In the genomic region with DNA sequence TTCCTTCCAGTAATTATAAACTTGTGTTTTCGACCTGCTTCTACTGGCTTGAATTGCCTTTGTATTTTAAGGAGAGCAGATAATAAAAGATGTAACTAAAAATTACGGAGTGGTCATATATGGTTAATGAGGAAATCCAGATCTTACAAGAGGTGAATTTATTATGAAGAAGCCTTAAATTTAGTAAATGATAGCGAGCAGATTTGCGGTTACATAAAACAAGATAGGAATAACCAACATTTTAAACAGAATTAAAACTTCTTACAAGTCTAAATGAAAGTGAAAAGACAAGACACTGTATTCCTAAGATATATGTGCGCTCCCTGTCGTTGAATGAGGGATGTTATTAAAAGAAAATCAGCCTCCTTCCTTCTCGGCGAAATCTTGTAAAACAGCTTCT, we compare ENCODE assay signal across 8 mouse cellular contexts. TPM values are rescaled to one million over a fixed set of nuclear protein-coding genes. Genes with fewer than 3 reads are reported as not detected.
A peak's percentile ranks its signal among the peaks of the same experiment; 100 is the strongest.
DNase-seq lines count a peak whose midpoint lies in the region; ATAC-seq and TF ChIP-seq lines count a peak whose summit lies in the region.

No protein-coding gene starts in this region.

- H3K9me3 ChIP-seq in E14TG2a.4 (ENCODE audit: low read length), result peaks cover 6% of the 10 kb centered on the region; the same call in 1 of the 2 replicates
- H3K9me3 ChIP-seq in forebrain, embryonic 15.5 days, result no peaks in the 10 kb centered on the region
- peaks cover 3% of the 10 kb centered on the region; the same call in 1 of the 2 replicates for H3K9me3 ChIP-seq in liver, postnatal 0 days (ENCODE audit: low read length)

- peaks cover 6% of the 10 kb centered on the region for H3K4me1 ChIP-seq in heart, adult 2 months (ENCODE audit: control insufficient read depth, insufficient read depth, low read length)
- peaks cover 52% of the 10 kb centered on the region for H3K4me1 ChIP-seq in E14TG2a.4 (replicated peaks; ENCODE audit: low read depth, low read length)
- peaks cover 19% of the 10 kb centered on the region for H3K4me1 ChIP-seq in forebrain, embryonic 15.5 days
- peaks cover 16% of the 10 kb centered on the region for H3K4me1 ChIP-seq in liver, postnatal 0 days (ENCODE audit: insufficient read depth)

- intact Hi-C loops in heart, adult 2 months (cut with DNase I), result loop anchor here (2.0 kb wide), 2 partner anchors 20 kb away; no protein-coding TSS in a partner anchor
- intact Hi-C loops in heart, postnatal 10 days (cut with DNase I), result no loop called here
- intact Hi-C loops in left cerebral cortex, postnatal 14 days (cut with DNase I), result loop anchor here (5.0 kb wide), 1 partner anchor 78 kb away; no protein-coding TSS in a partner anchor

- peak overlapping the region; percentile 36 for H3K4me2 ChIP-seq in forebrain, embryonic 15.5 days (replicated peaks)
- H3K4me2 ChIP-seq in liver, postnatal 0 days (ENCODE audit: low read depth, low read length), result peak overlapping the region; percentile 66

- H3K79me2 ChIP-seq in heart, adult 2 months (replicated peaks; ENCODE audit: control insufficient read depth, insufficient read depth, low read length), result no peaks in the 10 kb centered on the region

- no peaks in the 10 kb centered on the region for H3K36me3 ChIP-seq in heart, adult 2 months (ENCODE audit: control insufficient read depth, insufficient read depth, low read length)
- no peaks in the 10 kb centered on the region for H3K36me3 ChIP-seq in E14TG2a.4 (ENCODE audit: insufficient read depth, low read length)
- H3K36me3 ChIP-seq in forebrain, embryonic 15.5 days, result no peaks in the 10 kb centered on the region
- H3K36me3 ChIP-seq in liver, postnatal 0 days (replicated peaks; ENCODE audit: insufficient read depth, low read length), result no peaks in the 10 kb centered on the region

- no peak for TF ChIP-seq EP300 in heart, adult 2 months (IDR thresholded peaks at IDR 0.05; ENCODE audit: insufficient read depth, low read depth, low read length)
- TF ChIP-seq EP300 in liver, postnatal 0 days (IDR thresholded peaks at IDR 0.05; ENCODE audit: low read depth), result no peak

- TF ChIP-seq CTCF in heart, adult 2 months (IDR thresholded peaks at IDR 0.05), result no peak
- TF ChIP-seq CTCF in E14TG2a.4 (conservative IDR thresholded peaks at IDR 0.05; ENCODE audit: low read length), result no peak
- no peak for TF ChIP-seq CTCF in liver, postnatal 0 days (IDR thresholded peaks at IDR 0.05; ENCODE audit: low read depth)

- no peak for DNase-seq in heart, adult 2 months
- DNase-seq in heart, postnatal 10 days, result no peak
- no peak for DNase-seq in liver, postnatal 0 days
- no peak for DNase-seq in left cerebral cortex, postnatal 14 days (ENCODE audit: low spot score in 2 of 2)
- no peak for DNase-seq in cerebellum, adult 11-12 months

- no peak overlapping the region for H3K9ac ChIP-seq in heart, adult 2 months (ENCODE audit: low read depth, low read length)
- H3K9ac ChIP-seq in forebrain, embryonic 15.5 days (replicated peaks), result no peak overlapping the region
- no peak overlapping the region; the same call in 1 of the 2 replicates for H3K9ac ChIP-seq in liver, postnatal 0 days (replicated peaks)

- TF ChIP-seq POLR2A in heart, adult 2 months (IDR thresholded peaks at IDR 0.05; ENCODE audit: insufficient read depth, low read depth, low read length), result no peak

- H3K4me3 ChIP-seq in heart, adult 2 months, result peak overlapping the region; percentile 35
- H3K4me3 ChIP-seq in E14TG2a.4 (replicated peaks; ENCODE audit: low read length), result peak overlapping the region; percentile 78
- H3K4me3 ChIP-seq in forebrain, embryonic 15.5 days, result peak overlapping the region; percentile 29
- H3K4me3 ChIP-seq in liver, postnatal 0 days (ENCODE audit: low read depth, low read length), result peak overlapping the region; percentile 44

- H3K27me3 ChIP-seq in heart, adult 2 months (ENCODE audit: control insufficient read depth, insufficient read depth, low read length), result peaks cover 31% of the 10 kb centered on the region
- peaks cover 45% of the 10 kb centered on the region for H3K27me3 ChIP-seq in E14TG2a.4 (ENCODE audit: insufficient read depth, low read length)
- H3K27me3 ChIP-seq in forebrain, embryonic 15.5 days, result peaks cover 67% of the 10 kb centered on the region
- H3K27me3 ChIP-seq in liver, postnatal 0 days (ENCODE audit: insufficient read depth, low read length), result peaks cover 54% of the 10 kb centered on the region

- 13% methylated on average over 8 of the region's 8 CpGs for WGBS in heart, adult 2 months
- 5% methylated on average over 8 of the region's 8 CpGs for WGBS in forebrain, embryonic 15.5 days
- 5% methylated on average over 8 of the region's 8 CpGs for WGBS in liver, postnatal 0 days (ENCODE audit: insufficient replicate concordance)

- ATAC-seq in forebrain, embryonic 15.5 days (replicated peaks), result no peak
- ATAC-seq in liver, postnatal 0 days, result no peak
- no peak for ATAC-seq in monocyte, adult 5-6 weeks (replicated peaks; ENCODE audit: insufficient number of reproducible peaks, low FRiP score, low TSS enrichment, poor library complexity, severe bottlenecking)

- no peak overlapping the region for H3K27ac ChIP-seq in heart, adult 2 months
- H3K27ac ChIP-seq in forebrain, embryonic 15.5 days (replicated peaks), result no peak overlapping the region
- H3K27ac ChIP-seq in liver, postnatal 0 days (ENCODE audit: low read depth), result no peak overlapping the region

RNA-seq across cellular contexts. Expression of gene Pom121l2, which starts 13.9 kb away (rescaled TPM):
- total RNA-seq in heart, adult 2 months (2021), result not detected
- polyA plus RNA-seq in heart, adult 2 months (2012; rRNA removed), result 0.06 TPM in 2 replicates
- total RNA-seq in heart, postnatal 10 days (2021), result not detected
- polyA plus RNA-seq in forebrain, embryonic 15.5 days (2015; fragmentation: Nextera tagmentation; extraction: Ambion mirVana), result not detected in 2 replicates
- not detected in 2 replicates for polyA plus RNA-seq in liver, postnatal 0 days (2015; fragmentation: Nextera tagmentation; extraction: Ambion mirVana)
- total RNA-seq in left cerebral cortex, postnatal 14 days (2021), result under 1 TPM in 1 of 2 experiments, not detected in 1; 0.23 TPM
- 0.32 to 0.78 TPM in 2 of 3 replicates, not detected in the other for total RNA-seq in monocyte, adult 5-6 weeks (2017)

RNA-seq across cellular contexts. Expression of gene Prss16, which starts 14.6 kb away (rescaled TPM):
- total RNA-seq in heart, adult 2 months (2021), result not detected
- polyA plus RNA-seq in heart, adult 2 months (2012; rRNA removed), result 0.23 TPM in 1 of 2 replicates, not detected in the other
- not detected for total RNA-seq in heart, postnatal 10 days (2021)
- polyA plus RNA-seq in forebrain, embryonic 15.5 days (2015; fragmentation: Nextera tagmentation; extraction: Ambion mirVana), result 0.14 TPM in 1 of 2 replicates, not detected in the other
- 0.92 and 1.1 TPM in 2 replicates for polyA plus RNA-seq in liver, postnatal 0 days (2015; fragmentation: Nextera tagmentation; extraction: Ambion mirVana)
- under 1 TPM in 1 of 2 experiments, not detected in 1; 0.19 TPM for total RNA-seq in left cerebral cortex, postnatal 14 days (2021)
- total RNA-seq in monocyte, adult 5-6 weeks (2017), result 0.10 to 0.64 TPM in 2 of 3 replicates, not detected in the other

RNA-seq across cellular contexts. Expression of gene Hist1h2ah, which starts 40.5 kb away (rescaled TPM):
- 1 to 10 TPM; 8.1 to 10.0 TPM for total RNA-seq in heart, adult 2 months (2021)
- polyA plus RNA-seq in heart, adult 2 months (2012; rRNA removed), result 1.1 TPM in 1 of 2 replicates, not detected in the other
- total RNA-seq in heart, postnatal 10 days (2021), result 100 to 1,000 TPM; 181 to 187 TPM
- 2.5 and 9.8 TPM in 2 replicates for polyA plus RNA-seq in forebrain, embryonic 15.5 days (2015; fragmentation: Nextera tagmentation; extraction: Ambion mirVana)
- polyA plus RNA-seq in liver, postnatal 0 days (2015; fragmentation: Nextera tagmentation; extraction: Ambion mirVana), result 8.6 and 9.9 TPM in 2 replicates
- 10 to 100 TPM; 38.2 to 41.7 TPM for total RNA-seq in left cerebral cortex, postnatal 14 days (2021)
- total RNA-seq in monocyte, adult 5-6 weeks (2017), result 11.3 to 37.5 TPM in 2 of 3 replicates, not detected in the other

RNA-seq across cellular contexts. Expression of gene Hist1h2bk, which starts 40.8 kb away (rescaled TPM):
- total RNA-seq in heart, adult 2 months (2021), result 10 to 100 TPM in 1 of 2 experiments, 1 to 10 TPM in 1; 7.3 to 10.0 TPM
- not detected in 2 replicates for polyA plus RNA-seq in heart, adult 2 months (2012; rRNA removed)
- 100 to 1,000 TPM; 213 to 221 TPM for total RNA-seq in heart, postnatal 10 days (2021)
- polyA plus RNA-seq in forebrain, embryonic 15.5 days (2015; fragmentation: Nextera tagmentation; extraction: Ambion mirVana), result 4.5 and 4.6 TPM in 2 replicates
- 1.7 and 2.2 TPM in 2 replicates for polyA plus RNA-seq in liver, postnatal 0 days (2015; fragmentation: Nextera tagmentation; extraction: Ambion mirVana)
- 10 to 100 TPM; 21.5 to 26.9 TPM for total RNA-seq in left cerebral cortex, postnatal 14 days (2021)
- 6.8 to 12.3 TPM (median 11.3 TPM) in 3 replicates for total RNA-seq in monocyte, adult 5-6 weeks (2017)

RNA-seq across cellular contexts. Expression of gene Hist1h4i, which starts 46.3 kb away (rescaled TPM):
- total RNA-seq in heart, adult 2 months (2021), result 10 to 100 TPM; 11.9 to 18.1 TPM
- 5.8 and 8.3 TPM in 2 replicates for polyA plus RNA-seq in heart, adult 2 months (2012; rRNA removed)
- 10 to 100 TPM; 70.8 to 71.4 TPM for total RNA-seq in heart, postnatal 10 days (2021)
- 16.9 and 19.2 TPM in 2 replicates for polyA plus RNA-seq in forebrain, embryonic 15.5 days (2015; fragmentation: Nextera tagmentation; extraction: Ambion mirVana)
- polyA plus RNA-seq in liver, postnatal 0 days (2015; fragmentation: Nextera tagmentation; extraction: Ambion mirVana), result 18.0 and 18.3 TPM in 2 replicates
- 10 to 100 TPM; 50.0 to 57.5 TPM for total RNA-seq in left cerebral cortex, postnatal 14 days (2021)
- total RNA-seq in monocyte, adult 5-6 weeks (2017), result 13.3 to 29.5 TPM (median 23.6 TPM) in 3 replicates
